Mouse (Mus musculus): Measurements from ENCODE around the gene Etnk1. TPM values are rescaled to one million over a fixed set of nuclear protein-coding genes. Genes with fewer than 3 reads are reported as not detected.

Etnk1 gene
- total and polyA plus RNA-seq, 2 experiments from 2014 or later, result 7.4 to 22.0 TPM

GRCm38 (mm10) chr6:143174226-143174625 lies 7.2 kb downstream of the Etnk1 start:
- DNase-seq (ENCODE audit: low spot score) (no peak), ATAC-seq (ENCODE audit: insufficient read depth, low read depth) (no peak)
- Histone ChIP-seq H3K4me2 (ENCODE audit: low read depth, low read length) (no peak overlapping the region), H3K9ac (replicated peaks; ENCODE audit: low read depth, low read length) (no peak overlapping the region), H3K4me1 (ENCODE audit: control insufficient read depth, insufficient read depth) (peaks cover 6% of the 10 kb centered on the region), H3K27ac (ENCODE audit: low read depth) (no peak overlapping the region), H3K27me3 (ENCODE audit: control insufficient read depth, insufficient read depth, low read length) (no peaks in the 10 kb centered on the region), H3K36me3 (replicated peaks; ENCODE audit: control insufficient read depth, insufficient read depth, low read length) (0 out of 2 replicates have a peak, but pooled peaks cover 10% of the 10 kb centered on the region), H3K4me3 (ENCODE audit: low read depth, low read length) (no peak overlapping the region), H3K9me3 (replicated peaks; ENCODE audit: control insufficient read depth, low read length) (no peaks in the 10 kb centered on the region)
- TF ChIP-seq CTCF (IDR thresholded peaks at IDR 0.05; ENCODE audit: low read depth) (no peak), EP300 (IDR thresholded peaks at IDR 0.05; ENCODE audit: low read depth) (no peak)
- WGBS, result 92% methylated on average over 4 of the region's 4 CpGs

GRCm38 (mm10) chr6:143174906-143175656 lies 8.1 kb downstream of the Etnk1 start:
- Histone ChIP-seq H3K27me3 (ENCODE audit: control insufficient read depth, insufficient read depth, low read length) (no peaks in the 10 kb centered on the region), H3K4me3 (ENCODE audit: low read depth, low read length) (no peak overlapping the region), H3K9ac (replicated peaks; ENCODE audit: low read depth, low read length) (no peak overlapping the region), H3K4me1 (ENCODE audit: control insufficient read depth, insufficient read depth) (peaks cover 2% of the 10 kb centered on the region), H3K4me2 (ENCODE audit: low read depth, low read length) (no peak overlapping the region), H3K9me3 (replicated peaks; ENCODE audit: control insufficient read depth, low read length) (no peaks in the 10 kb centered on the region), H3K36me3 (replicated peaks; ENCODE audit: control insufficient read depth, insufficient read depth, low read length) (peaks cover 11% of the 10 kb centered on the region; the same call in 1 of the 2 replicates), H3K27ac (ENCODE audit: low read depth) (no peak overlapping the region)
- peak; percentile 85 for TF ChIP-seq CTCF (IDR thresholded peaks at IDR 0.05; ENCODE audit: low read depth)
- no peak for TF ChIP-seq EP300 (IDR thresholded peaks at IDR 0.05; ENCODE audit: low read depth)
- no peak for ATAC-seq (ENCODE audit: insufficient read depth, low read depth)
- 33% methylated on average over 3 of the region's 3 CpGs for WGBS
- DNase-seq (ENCODE audit: low spot score), result peak; percentile 66

- Histone ChIP-seq H3K27ac (ENCODE audit: low read depth) (no peak overlapping the region), H3K4me3 (ENCODE audit: low read depth, low read length) (no peak overlapping the region), H3K27me3 (ENCODE audit: control insufficient read depth, insufficient read depth, low read length) (no peaks in the 10 kb centered on the region), H3K9ac (replicated peaks; ENCODE audit: low read depth, low read length) (no peak overlapping the region), H3K4me2 (ENCODE audit: low read depth, low read length) (no peak overlapping the region), H3K36me3 (replicated peaks; ENCODE audit: control insufficient read depth, insufficient read depth, low read length) (peaks cover 19% of the 10 kb centered on the region), H3K4me1 (ENCODE audit: control insufficient read depth, insufficient read depth) (no peaks in the 10 kb centered on the region; the same call in 1 of the 2 replicates), H3K9me3 (replicated peaks; ENCODE audit: control insufficient read depth, low read length) (no peaks in the 10 kb centered on the region)
- TF ChIP-seq EP300 (IDR thresholded peaks at IDR 0.05; ENCODE audit: low read depth) (no peak), CTCF (IDR thresholded peaks at IDR 0.05; ENCODE audit: low read depth) (no peak)
- DNase-seq (ENCODE audit: low spot score), result no peak
- ATAC-seq (ENCODE audit: insufficient read depth, low read depth), result no peak
- WGBS, result 91% methylated on average over 9 of the region's 9 CpGs
These were observed 9.1 kb downstream of the Etnk1 start for GRCm38 (mm10) chr6:143176076-143176475.

- no peak for DNase-seq (ENCODE audit: low spot score)
- ATAC-seq (ENCODE audit: insufficient read depth, low read depth), result no peak
- no peaks in the 10 kb centered on the region; the same call in 1 of the 2 replicates for H3K4me1 ChIP-seq (ENCODE audit: control insufficient read depth, insufficient read depth)
- H3K9me3 ChIP-seq (replicated peaks; ENCODE audit: control insufficient read depth, low read length), result no peaks in the 10 kb centered on the region
- no peak overlapping the region for H3K4me2 ChIP-seq (ENCODE audit: low read depth, low read length)
- no peak overlapping the region for H3K27ac ChIP-seq (ENCODE audit: low read depth)
- H3K4me3 ChIP-seq (ENCODE audit: low read depth, low read length), result no peak overlapping the region
- WGBS, result 71% methylated on average over 9 of the region's 9 CpGs
- no peaks in the 10 kb centered on the region for H3K27me3 ChIP-seq (ENCODE audit: control insufficient read depth, insufficient read depth, low read length)
- H3K9ac ChIP-seq (replicated peaks; ENCODE audit: low read depth, low read length), result no peak overlapping the region
- peaks cover 19% of the 10 kb centered on the region for H3K36me3 ChIP-seq (replicated peaks; ENCODE audit: control insufficient read depth, insufficient read depth, low read length)
- no peak for TF ChIP-seq CTCF (IDR thresholded peaks at IDR 0.05; ENCODE audit: low read depth)
- TF ChIP-seq EP300 (IDR thresholded peaks at IDR 0.05; ENCODE audit: low read depth), result no peak
These were observed 9.6 kb downstream of the Etnk1 start for GRCm38 (mm10) chr6:143176591-143176990.

- no peaks in the 10 kb centered on the region for H3K9me3 ChIP-seq (replicated peaks; ENCODE audit: control insufficient read depth, low read length)
- no peak overlapping the region for H3K27ac ChIP-seq (ENCODE audit: low read depth)
- H3K27me3 ChIP-seq (ENCODE audit: control insufficient read depth, insufficient read depth, low read length), result no peaks in the 10 kb centered on the region
- no peak for DNase-seq (ENCODE audit: low spot score)
- peaks cover 26% of the 10 kb centered on the region for H3K36me3 ChIP-seq (replicated peaks; ENCODE audit: control insufficient read depth, insufficient read depth, low read length)
- WGBS, result 77% methylated on average over 4 of the region's 4 CpGs
- H3K4me2 ChIP-seq (ENCODE audit: low read depth, low read length), result no peak overlapping the region
- no peak overlapping the region for H3K4me3 ChIP-seq (ENCODE audit: low read depth, low read length)
- no peaks in the 10 kb centered on the region; the same call in 1 of the 2 replicates for H3K4me1 ChIP-seq (ENCODE audit: control insufficient read depth, insufficient read depth)
- H3K9ac ChIP-seq (replicated peaks; ENCODE audit: low read depth, low read length), result no peak overlapping the region
- no peak for ATAC-seq (ENCODE audit: insufficient read depth, low read depth)
- TF ChIP-seq EP300 (IDR thresholded peaks at IDR 0.05; ENCODE audit: low read depth), result no peak
These were observed 12.2 kb downstream of the Etnk1 start for GRCm38 (mm10) chr6:143179181-143179580.
